27 mouse cellular contexts compared by ENCODE assay signal in the genomic region with DNA sequence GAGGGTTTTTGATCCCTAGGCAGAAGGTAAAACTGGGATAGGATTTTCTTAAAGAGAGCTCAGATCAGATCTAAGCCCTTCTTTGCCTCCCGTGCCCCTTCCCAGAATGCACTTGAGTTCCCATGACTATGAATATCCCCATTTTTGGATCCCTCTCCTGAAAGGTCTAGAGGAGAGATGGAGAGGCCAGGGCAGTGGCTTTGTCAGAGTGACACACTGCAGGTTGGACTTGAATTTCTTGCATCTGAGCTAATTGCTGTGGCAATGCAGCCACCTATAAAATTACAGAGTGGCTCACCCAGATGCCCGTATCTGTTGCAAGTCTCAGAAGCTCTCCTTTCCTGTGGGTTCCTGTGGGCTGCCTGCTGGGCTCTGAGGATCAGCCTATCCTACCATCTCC. TPM values are rescaled to one million over a fixed set of nuclear protein-coding genes. Genes with fewer than 3 reads are reported as not detected.
DNase-seq lines count a peak whose midpoint lies in the region; ATAC-seq and TF ChIP-seq lines count a peak whose summit lies in the region.
"Had no signal": no experiment of that assay in that cellular context is flagged by ENCODE, and none has a peak within 500 bp of the region (broad histone marks: within the 10 kb centered on the region; RNA-seq: fewer than 3 reads in every experiment).

Sdr9c7 (plus strand) TSS at position 301 of the 400 bp plus-strand sequence.

- 0 out of 2 replicates have a peak, but pooled peaks cover 10% of the 10 kb centered on the region for H3K4me1 ChIP-seq in intestine, embryonic 15.5 days (replicated peaks)
- peaks cover 8% of the 10 kb centered on the region; the same call in 1 of the 2 replicates for H3K4me1 ChIP-seq in intestine, postnatal 0 days (replicated peaks; ENCODE audit: control insufficient read depth, insufficient read depth, low read length)
- peaks cover 28% of the 10 kb centered on the region for H3K4me1 ChIP-seq in liver, adult 2 months (ENCODE audit: control insufficient read depth, insufficient read depth, low read length)
- peaks cover 7% of the 10 kb centered on the region; the same call in 1 of the 2 replicates for H3K4me1 ChIP-seq in liver, embryonic 12.5 days
- peaks cover 52% of the 10 kb centered on the region for H3K4me1 ChIP-seq in small intestine, adult 2 months (ENCODE audit: control insufficient read depth, insufficient read depth, insufficient read length, low read length)
- H3K4me1 ChIP-seq in midbrain, embryonic 13.5 days (replicated peaks), result no peaks in the 10 kb centered on the region
- H3K4me1 ChIP-seq: embryonic facial prominence, embryonic 10.5 days; embryonic facial prominence, embryonic 12.5 days; forebrain, embryonic 13.5 days; forebrain, embryonic 15.5 days had no signal

- peaks cover 4% of the 10 kb centered on the region; the same call in 1 of the 2 replicates for H3K79me2 ChIP-seq in liver, adult 2 months (ENCODE audit: control insufficient read depth, insufficient read depth, low read length)

- H3K27me3 ChIP-seq in intestine, embryonic 15.5 days (replicated peaks), result no peaks in the 10 kb centered on the region
- H3K27me3 ChIP-seq in intestine, postnatal 0 days (replicated peaks; ENCODE audit: control insufficient read depth, insufficient read depth, low read length), result no peaks in the 10 kb centered on the region
- H3K27me3 ChIP-seq in liver, adult 2 months (ENCODE audit: control insufficient read depth, insufficient read depth, low read length), result no peaks in the 10 kb centered on the region
- H3K27me3 ChIP-seq in liver, embryonic 12.5 days (replicated peaks), result no peaks in the 10 kb centered on the region; the same call in 1 of the 2 replicates
- H3K27me3 ChIP-seq in small intestine, adult 2 months (ENCODE audit: control insufficient read depth, insufficient read depth, low read length), result no peaks in the 10 kb centered on the region
- no peaks in the 10 kb centered on the region for H3K27me3 ChIP-seq in midbrain, embryonic 13.5 days
- H3K27me3 ChIP-seq: embryonic facial prominence, embryonic 12.5 days; forebrain, embryonic 13.5 days; forebrain, embryonic 15.5 days had no signal

- H3K4me3 ChIP-seq in intestine, embryonic 15.5 days (replicated peaks), result no peak within 1 kb of the TSS
- H3K4me3 ChIP-seq in intestine, postnatal 0 days (ENCODE audit: low read depth, low read length), result no peak within 1 kb of the TSS
- H3K4me3 ChIP-seq in liver, adult 2 months (ENCODE audit: insufficient read depth, low read depth, low read length), result no peak within 1 kb of the TSS
- no peak within 1 kb of the TSS for H3K4me3 ChIP-seq in liver, embryonic 12.5 days
- no peak within 1 kb of the TSS for H3K4me3 ChIP-seq in small intestine, adult 2 months (ENCODE audit: low read depth, low read length)
- no peak within 1 kb of the TSS for H3K4me3 ChIP-seq in midbrain, embryonic 13.5 days (replicated peaks)
- H3K4me3 ChIP-seq: embryonic facial prominence, embryonic 10.5 days; embryonic facial prominence, embryonic 12.5 days; forebrain, embryonic 13.5 days; forebrain, embryonic 15.5 days had no signal

- ATAC-seq in intestine, embryonic 15.5 days, result no peak
- no peak for ATAC-seq in intestine, postnatal 0 days
- no peak for ATAC-seq in liver, embryonic 12.5 days
- no peak for ATAC-seq in midbrain, embryonic 13.5 days
- ATAC-seq: CD4-positive, CD25-positive, alpha-beta regulatory T cell, adult 4 months; forebrain, embryonic 13.5 days; forebrain, embryonic 15.5 days had no signal

- peak within 1 kb of the TSS; percentile 11; the same call in 1 of the 2 replicates for H3K27ac ChIP-seq in intestine, embryonic 15.5 days
- no peak within 1 kb of the TSS for H3K27ac ChIP-seq in intestine, postnatal 0 days (ENCODE audit: low read depth, low read length)
- peak within 1 kb of the TSS; percentile 28 for H3K27ac ChIP-seq in liver, adult 2 months (replicated peaks; ENCODE audit: insufficient read depth, low read depth, low read length)
- H3K27ac ChIP-seq in liver, embryonic 12.5 days, result no peak within 1 kb of the TSS
- H3K27ac ChIP-seq in small intestine, adult 2 months (ENCODE audit: insufficient read depth, low read depth, low read length), result peak within 1 kb of the TSS; percentile 79
- H3K27ac ChIP-seq in midbrain, embryonic 13.5 days, result no peak within 1 kb of the TSS
- H3K27ac ChIP-seq: embryonic facial prominence, embryonic 10.5 days; embryonic facial prominence, embryonic 12.5 days; forebrain, embryonic 13.5 days; forebrain, embryonic 15.5 days had no signal

- no peaks in the 10 kb centered on the region for H3K36me3 ChIP-seq in intestine, embryonic 15.5 days
- no peaks in the 10 kb centered on the region for H3K36me3 ChIP-seq in intestine, postnatal 0 days (ENCODE audit: control insufficient read depth, insufficient read depth)
- no peaks in the 10 kb centered on the region for H3K36me3 ChIP-seq in liver, adult 2 months (ENCODE audit: control insufficient read depth, insufficient read depth, low read length)
- H3K36me3 ChIP-seq in liver, embryonic 12.5 days, result no peaks in the 10 kb centered on the region
- no peaks in the 10 kb centered on the region for H3K36me3 ChIP-seq in small intestine, adult 2 months (ENCODE audit: control insufficient read depth, insufficient read depth, low read length)
- no peaks in the 10 kb centered on the region for H3K36me3 ChIP-seq in midbrain, embryonic 13.5 days
- H3K36me3 ChIP-seq: embryonic facial prominence, embryonic 10.5 days; embryonic facial prominence, embryonic 12.5 days; forebrain, embryonic 15.5 days had no signal

- no peak for TF ChIP-seq POLR2A in liver, adult 2 months (IDR thresholded peaks at IDR 0.05; ENCODE audit: extremely low read depth, insufficient read depth, low read length)
- TF ChIP-seq POLR2A in small intestine, adult 2 months (IDR thresholded peaks at IDR 0.05; ENCODE audit: low read depth, low read length), result no peak

- H3K4me2 ChIP-seq in intestine, embryonic 15.5 days (replicated peaks), result no peak within 1 kb of the TSS
- no peak within 1 kb of the TSS for H3K4me2 ChIP-seq in intestine, postnatal 0 days (replicated peaks; ENCODE audit: low read depth)
- H3K4me2 ChIP-seq in liver, embryonic 12.5 days, result no peak within 1 kb of the TSS
- no peak within 1 kb of the TSS for H3K4me2 ChIP-seq in midbrain, embryonic 13.5 days (replicated peaks)
- H3K4me2 ChIP-seq: embryonic facial prominence, embryonic 12.5 days; forebrain, embryonic 13.5 days; forebrain, embryonic 15.5 days had no signal

- 85% methylated on average over 2 of the region's 2 CpGs for WGBS in intestine, embryonic 15.5 days
- 78% methylated on average over 2 of the region's 2 CpGs for WGBS in intestine, postnatal 0 days
- 99% methylated on average over 2 of the region's 2 CpGs for WGBS in liver, adult 2 months
- 70% methylated on average over 2 of the region's 2 CpGs for WGBS in liver, embryonic 12.5 days (ENCODE audit: insufficient replicate concordance)
- 84% methylated on average over 2 of the region's 2 CpGs for WGBS in small intestine, adult 2 months
- 87% methylated on average over 2 of the region's 2 CpGs for WGBS in midbrain, embryonic 13.5 days

- no peaks in the 10 kb centered on the region for H3K9me3 ChIP-seq in intestine, embryonic 15.5 days
- H3K9me3 ChIP-seq in intestine, postnatal 0 days (ENCODE audit: control insufficient read depth), result no peaks in the 10 kb centered on the region
- H3K9me3 ChIP-seq in liver, embryonic 12.5 days (replicated peaks), result no peaks in the 10 kb centered on the region
- H3K9me3 ChIP-seq in midbrain, embryonic 13.5 days, result no peaks in the 10 kb centered on the region
- H3K9me3 ChIP-seq: embryonic facial prominence, embryonic 10.5 days; embryonic facial prominence, embryonic 12.5 days; forebrain, embryonic 13.5 days; forebrain, embryonic 15.5 days had no signal

- no peak within 1 kb of the TSS for H3K9ac ChIP-seq in intestine, embryonic 15.5 days
- no peak within 1 kb of the TSS for H3K9ac ChIP-seq in intestine, postnatal 0 days (ENCODE audit: low read depth, low read length)
- H3K9ac ChIP-seq in liver, adult 2 months (ENCODE audit: low read depth, low read length), result no peak within 1 kb of the TSS
- no peak within 1 kb of the TSS for H3K9ac ChIP-seq in liver, embryonic 12.5 days
- no peak within 1 kb of the TSS for H3K9ac ChIP-seq in midbrain, embryonic 13.5 days (replicated peaks)
- H3K9ac ChIP-seq: embryonic facial prominence, embryonic 12.5 days; forebrain, embryonic 13.5 days; forebrain, embryonic 15.5 days had no signal

- no peak for TF ChIP-seq CTCF in intestine, postnatal 0 days (IDR thresholded peaks at IDR 0.05; ENCODE audit: low read depth)
- no peak for TF ChIP-seq CTCF in liver, adult 2 months (IDR thresholded peaks at IDR 0.05; ENCODE audit: low read depth, low read length)
- no peak for TF ChIP-seq CTCF in small intestine, adult 2 months (IDR thresholded peaks at IDR 0.05; ENCODE audit: extremely low read depth, insufficient read length, insufficient replicate concordance, low read depth, low read length)

- no peak for DNase-seq in liver, adult 2 months (ENCODE audit: extremely low read depth, low read depth, low spot score)
- no peak for DNase-seq in urinary bladder, postnatal 10 days (ENCODE audit: low spot score)
- DNase-seq: adrenal gland, adult 2 months; adrenal gland, postnatal 10 days; adrenal gland, postnatal 25 days; B cell, adult 2 months; cerebellum, adult 11 months; cerebellum, adult 18-20 months; cerebellum, adult 8-10 months; cerebellum, adult 9-11 months; cerebellum, postnatal 14 days; cerebellum, postnatal 36 days had no signal

RNA-seq across cellular contexts. Expression of gene Sdr9c7, which starts in this region (rescaled TPM):
- 0.16 and 0.26 TPM in 2 replicates for polyA plus RNA-seq in intestine, embryonic 15.5 days (2015; fragmentation: Nextera tagmentation; extraction: Ambion mirVana)
- polyA plus RNA-seq in intestine, postnatal 0 days (2015; fragmentation: Nextera tagmentation; extraction: Ambion mirVana), result 0.09 TPM in 1 of 2 replicates, not detected in the other
- total RNA-seq in liver, adult 2 months (2014; rRNA removed), result 25.6 and 26.9 TPM in 2 replicates
- 20.4 and 36.7 TPM in 2 replicates for polyA plus RNA-seq in liver, adult 2 months (2012; rRNA removed)
- not detected in 2 replicates for polyA plus RNA-seq in liver, embryonic 12.5 days (2016; fragmentation: Nextera tagmentation; extraction: Ambion mirVana)
- polyA plus RNA-seq in small intestine, adult 2 months (2012; rRNA removed), result 0.70 TPM in 1 of 2 replicates, not detected in the other
- not detected in 2 replicates for polyA plus RNA-seq in midbrain, embryonic 13.5 days (2015; fragmentation: Nextera tagmentation; extraction: Ambion mirVana)
- total RNA-seq: CH12.LX; common myeloid progenitor, adult 5-6 weeks; MEL had no signal
- polyA plus RNA-seq: brain, embryonic 14.5 days; CD4-positive, CD25-positive, alpha-beta regulatory T cell, adult 4 months; embryonic facial prominence, embryonic 10.5 days; embryonic facial prominence, embryonic 12.5 days; forebrain, embryonic 11.5 days; forebrain, embryonic 13.5 days; forebrain, embryonic 15.5 days had no signal

Comparison
In these comparisons a context has a peak if more than half of its experiments do, and no peak if none do; other contexts are left out.
1. RNA of gene Sdr9c7 (polyA plus RNA-seq): 20.4 to 36.7 TPM in liver, adult 2 months; 0.16 to 0.26 TPM in intestine, embryonic 15.5 days, 0.70 TPM in small intestine, adult 2 months, 0.09 TPM in intestine, postnatal 0 days, not detected in liver, embryonic 12.5 days and not detected in midbrain, embryonic 13.5 days; every median in the first group is over 10 times any median in the second.
2. H3K27ac ChIP-seq: peak in intestine, embryonic 15.5 days (single experiment), liver, adult 2 months (single experiment) and small intestine, adult 2 months (single experiment); none in intestine, postnatal 0 days (single experiment), liver, embryonic 12.5 days (single experiment) and midbrain, embryonic 13.5 days (single experiment).